8 mouse cellular contexts compared by ENCODE assay signal in the genomic region with DNA sequence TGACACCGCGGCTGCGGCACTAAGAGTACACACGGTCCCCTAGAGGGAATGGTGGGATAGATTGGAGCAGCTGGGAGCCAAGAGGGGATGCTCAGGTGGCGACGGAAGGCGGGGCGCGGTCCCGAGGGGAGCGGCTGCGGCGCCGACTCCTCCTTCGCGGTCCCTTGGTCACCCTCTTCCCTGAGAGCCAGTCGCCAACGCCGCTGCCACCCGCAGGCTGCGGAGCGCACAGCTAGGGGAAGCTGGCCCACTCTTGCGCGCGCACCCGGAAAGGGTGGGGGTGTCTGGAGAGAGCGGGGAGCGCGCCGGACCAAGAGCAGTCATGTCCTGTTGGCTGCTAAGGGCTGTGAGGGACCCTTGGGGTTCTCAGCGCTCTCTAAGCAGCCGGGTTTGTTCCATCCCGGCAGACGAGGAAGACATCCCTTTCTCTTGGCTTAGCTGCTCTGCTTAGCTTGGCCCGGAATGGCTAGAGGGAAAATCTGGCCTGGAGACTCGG. TPM values are rescaled to one million over a fixed set of nuclear protein-coding genes. Genes with fewer than 3 reads are reported as not detected.
DNase-seq lines count a peak whose midpoint lies in the region; TF ChIP-seq lines count a peak whose summit lies in the region.

No protein-coding gene starts in this region.

- TF ChIP-seq POLR2A in lung, adult 2 months (IDR thresholded peaks at IDR 0.05; ENCODE audit: borderline replicate concordance, extremely low read depth, low read depth, low read length), result no peak

- H3K4me1 ChIP-seq in lung, adult 2 months (ENCODE audit: control insufficient read depth, insufficient read depth, low read length), result no peaks in the 10 kb centered on the region

- peak overlapping the region; percentile 36 for H3K4me3 ChIP-seq in lung, adult 2 months (replicated peaks; ENCODE audit: extremely low read depth, low read depth, low read length)

- WGBS in lung, adult 2 months, result 1% methylated on average over 36 of the region's 36 CpGs

- no peak for TF ChIP-seq CTCF in lung, adult 2 months (IDR thresholded peaks at IDR 0.05; ENCODE audit: insufficient read depth, low read length)

- DNase-seq in NIH3T3 (ENCODE audit: low read depth), result peak; percentile 87
- DNase-seq in cerebellum, adult 9-11 months, result peak; percentile 88
- peak; percentile 72 to 78 for DNase-seq in frontal cortex, postnatal 10 days (ENCODE audit: low spot score in 2 of 2)
- peak; percentile 90 for DNase-seq in heart, postnatal 4 days
- DNase-seq in layer of hippocampus, postnatal 10 days (ENCODE audit: low spot score in 2 of 2), result peak; percentile 87 to 89
- DNase-seq in lung, adult 2 months, result peak; percentile 11
- peak; percentile 26 for DNase-seq in retina, adult 2 months (ENCODE audit: low read depth, low spot score)
- DNase-seq in c-Kit-positive CD71-positive TER-119-positive erythroid progenitor cells, embryonic 14.5 days (ENCODE audit: low spot score), result no peak

RNA-seq across cellular contexts. Expression of a gene that starts 0.6 kb away (rescaled TPM):
- 1 to 10 TPM; 5.8 to 6.0 TPM for total RNA-seq in heart, postnatal 4 days (2021)
- total RNA-seq in layer of hippocampus, postnatal 10 days (2021), result 10 to 100 TPM; 66.9 to 69.7 TPM
- 1.6 and 2.5 TPM in 2 replicates for polyA plus RNA-seq in lung, adult 2 months (2012; rRNA removed)

Comparison
In these comparisons a context has a peak if more than half of its experiments do, and no peak if none do; other contexts are left out.
1. RNA of a gene that starts 0.6 kb away (total RNA-seq): 66.9 to 69.7 TPM in layer of hippocampus, postnatal 10 days; 5.8 to 6.0 TPM in heart, postnatal 4 days; every median in the first group is over 4 times any median in the second.